Mouse (Mus musculus) forebrain, postnatal 0 days (tissue): ENCODE data around the gene Ahr. TPM values are rescaled to one million over a fixed set of nuclear protein-coding genes. Genes with fewer than 3 reads are reported as not detected.

Experiments used
- ATAC-seq: fragments of 200-750 bp; cut with Nextera tagmentation; 2 replicates; pipeline ENCODE4 v1.8.0; 2017; ENCODE audit warnings: mild to moderate bottlenecking, moderate library complexity
- DNase-seq: peaks from one replicate; pipeline ENCODE4 v3.0.0-alpha.2; 2015
- H3K27ac ChIP-seq: fragments of 300-500 bp; sonication (generic); 2 replicates; pipeline ENCODE4 v1.5.1; 2014; ENCODE audit warnings: low read depth, mild to moderate bottlenecking, antibody characterized with exemption, low read length, moderate library complexity, mixed read lengths
- H3K27me3 ChIP-seq: fragments of 300-500 bp; sonication (generic); 2 replicates; pipeline ENCODE4 v1.6.1; 2014; ENCODE audit warnings: mild to moderate bottlenecking, low read length, mixed read lengths; ENCODE audit not compliant: insufficient read depth
- H3K36me3 ChIP-seq: fragments of 300-500 bp; sonication (generic); 2 replicates; pipeline ENCODE4 v1.6.1; 2014; ENCODE audit warnings: mild to moderate bottlenecking, moderate library complexity; ENCODE audit not compliant: insufficient read depth
- H3K4me1 ChIP-seq: fragments of 300-500 bp; sonication (generic); 2 replicates; pipeline ENCODE4 v1.6.1; 2014; ENCODE audit warnings: antibody characterized with exemption; ENCODE audit not compliant: insufficient read depth
- H3K4me2 ChIP-seq: fragments of 300-500 bp; sonication (generic); 2 replicates; pipeline ENCODE4 v1.6.1; 2014; ENCODE audit warnings: low read depth, mild to moderate bottlenecking, moderate library complexity
- H3K4me3 ChIP-seq: fragments of 300-500 bp; sonication (generic); 2 replicates; pipeline ENCODE4 v1.5.1; 2014; ENCODE audit warnings: low read depth, low read length, mixed read lengths
- H3K9ac ChIP-seq: fragments of 300-500 bp; sonication (generic); 2 replicates; pipeline ENCODE4 v1.6.1; 2014; ENCODE audit warnings: mild to moderate bottlenecking
- H3K9me3 ChIP-seq: fragments of 300-500 bp; sonication (generic); 2 replicates; pipeline ENCODE4 v1.6.1; 2016; ENCODE audit warnings: low read length
- CTCF ChIP-seq: sonication (generic); IDR thresholded peaks from 2 replicates; pipeline ENCODE4 v1.5.1; 2016; ENCODE audit warnings: antibody characterized with exemption, control low read depth, low read depth
- WGBS: fragments of 180-500 bp; shearing (Covaris S2); extraction: QIAGEN DNeasy Blood & Tissue Kit; methylation state at CpG from one replicate; pipeline ENCODE4 v1.1.7; 2014; 5-methylcytosine and 5-hydroxymethylcytosine counted together
- polyA plus RNA-seq: library from polyadenylated mRNA; unstranded; fragments of >200 nt; fragmentation: Nextera tagmentation; extraction: Ambion mirVana; gene quantifications from 2 replicates; pipeline ENCODE4 v1.2.1, GENCODE M21; 2015
- total RNA-seq: library from RNA; depleted of rRNA; stranded (reverse); fragments of >200 nt; gene quantifications from 2 replicates; pipeline ENCODE4 v1.2.3, GENCODE M21; 2014

Gene Ahr
- total and polyA plus RNA-seq, 2 experiments from 2014 or later = 2.0 to 7.2 TPM

- ATAC-seq = no peak
- H3K27me3 ChIP-seq = no peaks in the 10 kb centered on the region
- H3K4me1 ChIP-seq = no peaks in the 10 kb centered on the region
- peaks cover 16% of the 10 kb centered on the region for H3K36me3 ChIP-seq
- H3K9ac ChIP-seq = no peak overlapping the region
- H3K4me3 ChIP-seq = no peak overlapping the region
- H3K9me3 ChIP-seq = no peaks in the 10 kb centered on the region
- TF ChIP-seq CTCF = no peak
- H3K27ac ChIP-seq = no peak overlapping the region
- H3K4me2 ChIP-seq = no peak overlapping the region
- DNase-seq = no peak
- 95% methylated on average over 2 of the region's 2 CpGs for WGBS
These were observed 28.5 kb downstream of the Ahr start for GRCm38 (mm10) chr12:35506383-35506782.

GRCm38 (mm10) chr12:35504081-35504480, 30.8 kb downstream of the Ahr start:
- WGBS = 93% methylated on average over 15 of the region's 15 CpGs
- Histone ChIP-seq H3K27ac (no peak overlapping the region), H3K4me2 (no peak overlapping the region), H3K4me1 (no peaks in the 10 kb centered on the region), H3K27me3 (no peaks in the 10 kb centered on the region), H3K9me3 (no peaks in the 10 kb centered on the region), H3K36me3 (peaks cover 14% of the 10 kb centered on the region), H3K4me3 (no peak overlapping the region), H3K9ac (no peak overlapping the region)
- DNase-seq (no peak), ATAC-seq (no peak)
- TF ChIP-seq CTCF = no peak

GRCm38 (mm10) chr12:35503586-35503985, 31.3 kb downstream of the Ahr start:
- Histone ChIP-seq H3K27me3 (no peaks in the 10 kb centered on the region), H3K9ac (no peak overlapping the region), H3K36me3 (peaks cover 14% of the 10 kb centered on the region), H3K4me1 (no peaks in the 10 kb centered on the region), H3K4me3 (no peak overlapping the region), H3K9me3 (no peaks in the 10 kb centered on the region), H3K4me2 (no peak overlapping the region), H3K27ac (no peak overlapping the region)
- ATAC-seq = no peak
- 90% methylated on average over 7 of the region's 7 CpGs for WGBS
- DNase-seq = no peak
- TF ChIP-seq CTCF = peak; percentile 32; the same call in 1 of the 2 replicates

GRCm38 (mm10) chr12:35501476-35501875, 33.4 kb downstream of the Ahr start:
- H3K4me3 ChIP-seq = no peak overlapping the region
- ATAC-seq (no peak), DNase-seq (no peak)
- no peaks in the 10 kb centered on the region for H3K4me1 ChIP-seq
- no peak overlapping the region for H3K9ac ChIP-seq
- H3K36me3 ChIP-seq = peaks cover 14% of the 10 kb centered on the region
- H3K9me3 ChIP-seq = no peaks in the 10 kb centered on the region
- H3K4me2 ChIP-seq = no peak overlapping the region
- no peak for TF ChIP-seq CTCF
- H3K27ac ChIP-seq = no peak overlapping the region
- no peaks in the 10 kb centered on the region for H3K27me3 ChIP-seq
- WGBS = 18% methylated on average over 2 of the region's 2 CpGs

DNA sequence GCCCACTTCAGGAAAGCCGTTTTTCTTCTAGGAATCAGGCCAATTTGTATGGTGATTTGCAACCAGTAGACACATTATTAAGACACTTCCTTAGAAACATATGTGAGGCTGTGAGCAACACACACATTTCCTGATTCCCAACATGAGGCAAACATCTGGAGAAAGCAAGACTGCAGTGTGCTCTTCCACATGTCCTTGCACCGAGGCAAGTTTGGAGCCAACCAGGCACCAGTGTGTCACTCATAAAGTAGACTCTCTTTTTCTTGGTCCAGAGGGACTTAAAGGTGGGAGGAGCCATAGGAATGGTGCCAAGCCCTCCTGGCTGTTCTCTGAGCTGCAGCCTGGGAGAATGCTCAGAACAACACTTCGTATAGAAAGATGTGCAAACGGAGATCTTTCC, 39.6 kb downstream of the Ahr start:
- Histone ChIP-seq H3K36me3 (no peaks in the 10 kb centered on the region), H3K4me2 (no peak overlapping the region), H3K4me3 (no peak overlapping the region), H3K27me3 (no peaks in the 10 kb centered on the region), H3K9ac (no peak overlapping the region), H3K27ac (no peak overlapping the region), H3K9me3 (no peaks in the 10 kb centered on the region), H3K4me1 (no peaks in the 10 kb centered on the region)
- DNase-seq (no peak), ATAC-seq (no peak)
- TF ChIP-seq CTCF = no peak
- 70% methylated on average over 4 of the region's 4 CpGs for WGBS

GRCm38 (mm10) chr12:35480764-35481163, 54.1 kb downstream of the Ahr start:
- Histone ChIP-seq H3K4me2 (no peak overlapping the region), H3K4me1 (no peaks in the 10 kb centered on the region), H3K36me3 (no peaks in the 10 kb centered on the region), H3K9ac (no peak overlapping the region), H3K27me3 (no peaks in the 10 kb centered on the region), H3K9me3 (no peaks in the 10 kb centered on the region), H3K27ac (no peak overlapping the region), H3K4me3 (no peak overlapping the region)
- DNase-seq (no peak), ATAC-seq (no peak)
- TF ChIP-seq CTCF = no peak
- 91% methylated on average over 2 of the region's 2 CpGs for WGBS

DNA sequence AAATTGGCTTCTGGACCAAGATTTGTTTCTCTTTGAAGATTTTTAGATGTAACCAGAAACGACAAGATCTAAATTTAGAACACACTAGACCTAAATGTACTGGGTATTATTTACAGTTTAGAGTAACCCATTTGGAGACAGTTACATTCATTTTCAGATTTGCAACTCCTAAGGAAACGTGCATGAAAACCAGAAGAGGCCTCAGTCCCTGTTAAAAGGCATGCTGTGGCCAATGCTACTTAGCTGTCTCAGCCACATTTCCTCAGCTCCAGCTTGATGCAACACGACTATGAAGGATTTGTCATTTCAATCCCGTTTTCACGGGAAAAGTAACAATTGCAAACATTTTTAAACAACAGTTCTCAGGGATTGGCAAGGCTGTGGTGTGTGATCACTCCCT, 55.9 kb downstream of the Ahr start:
- no peak for ATAC-seq
- Histone ChIP-seq H3K27ac (no peak overlapping the region), H3K4me2 (no peak overlapping the region), H3K36me3 (no peaks in the 10 kb centered on the region), H3K27me3 (no peaks in the 10 kb centered on the region), H3K4me3 (no peak overlapping the region), H3K4me1 (no peaks in the 10 kb centered on the region), H3K9ac (no peak overlapping the region), H3K9me3 (no peaks in the 10 kb centered on the region)
- WGBS = 71% methylated on average over 5 of the region's 5 CpGs
- no peak for TF ChIP-seq CTCF
- DNase-seq = no peak

- Histone ChIP-seq H3K9me3 (no peaks in the 10 kb centered on the region), H3K4me3 (no peak overlapping the region), H3K9ac (no peak overlapping the region), H3K27me3 (no peaks in the 10 kb centered on the region), H3K4me2 (no peak overlapping the region), H3K4me1 (no peaks in the 10 kb centered on the region), H3K36me3 (no peaks in the 10 kb centered on the region), H3K27ac (no peak overlapping the region)
- DNase-seq (no peak), ATAC-seq (no peak)
- TF ChIP-seq CTCF = no peak
- WGBS = 85% methylated on average over 1 of the region's 1 CpGs
These were observed 71.4 kb downstream of the Ahr start for GRCm38 (mm10) chr12:35463457-35463856.
